Mouse (Mus musculus) midbrain, embryonic 16.5 days (tissue): Measurements from ENCODE around the gene Foxp1. TPM values are rescaled to one million over a fixed set of nuclear protein-coding genes. Genes with fewer than 3 reads are reported as not detected.

Source experiments
- ATAC-seq: fragments of 200-750 bp; cut with Nextera tagmentation; 2 replicates; pipeline ENCODE4 v1.8.0; 2017; ENCODE audit warnings: moderate TSS enrichment
- H3K27ac ChIP-seq: fragments of 300-500 bp; sonication (generic); 2 replicates; pipeline ENCODE4 v1.5.1; 2014; ENCODE audit warnings: mild to moderate bottlenecking, low read length, mixed read lengths
- H3K27me3 ChIP-seq: fragments of 300-500 bp; sonication (generic); 2 replicates; pipeline ENCODE4 v1.6.1; 2014; ENCODE audit warnings: low read depth, low read length, mixed read lengths; ENCODE audit not compliant: control insufficient read depth, insufficient read depth
- H3K36me3 ChIP-seq: fragments of 300-500 bp; sonication (generic); 2 replicates; pipeline ENCODE4 v1.6.1; 2014; ENCODE audit warnings: mild to moderate bottlenecking, low read length, moderate library complexity, mixed read lengths; ENCODE audit not compliant: control insufficient read depth, insufficient read depth
- H3K4me1 ChIP-seq: fragments of 300-500 bp; sonication (generic); 2 replicates; pipeline ENCODE4 v1.6.1; 2014; ENCODE audit warnings: mild to moderate bottlenecking, low read length, mixed read lengths; ENCODE audit not compliant: control insufficient read depth, insufficient read depth
- H3K4me2 ChIP-seq: fragments of 300-500 bp; sonication (generic); 2 replicates; pipeline ENCODE4 v1.6.1; 2014; ENCODE audit warnings: mild to moderate bottlenecking, low read length, mixed read lengths
- H3K4me3 ChIP-seq: fragments of 300-500 bp; sonication (generic); 2 replicates; pipeline ENCODE4 v1.5.1; 2014; ENCODE audit warnings: low read depth, mild to moderate bottlenecking, low read length, moderate library complexity, mixed read lengths
- H3K9ac ChIP-seq: fragments of 300-500 bp; sonication (generic); 2 replicates; pipeline ENCODE4 v1.6.1; 2014; ENCODE audit warnings: low read depth, low read length, mixed read lengths
- H3K9me3 ChIP-seq: fragments of 300-500 bp; sonication (generic); replicated peaks from 2 replicates; pipeline ENCODE4 v1.6.1; 2014; ENCODE audit warnings: mild to moderate bottlenecking, low read length, mixed read lengths; ENCODE audit not compliant: control insufficient read depth, poor library complexity, severe bottlenecking
- WGBS: fragments of 180-500 bp; shearing (Covaris S2); extraction: QIAGEN DNeasy Blood & Tissue Kit; methylation state at CpG from one replicate; pipeline ENCODE4 v1.1.7; 2014; 5-methylcytosine and 5-hydroxymethylcytosine counted together
- polyA plus RNA-seq: library from polyadenylated mRNA; unstranded; fragments of >200 nt; fragmentation: Nextera tagmentation; extraction: Ambion mirVana; gene quantifications from 2 replicates; pipeline ENCODE4 v1.2.1, GENCODE M21; 2015

Foxp1 gene
- polyA plus RNA-seq, 1 experiment from 2014 or later, result 79.8 TPM

GRCm38 (mm10) chr6:99322132-99322904, 200.2 kb downstream of the Foxp1 start:
- Histone ChIP-seq H3K27me3 (no peaks in the 10 kb centered on the region), H3K27ac (no peak overlapping the region), H3K4me3 (no peak overlapping the region), H3K4me1 (no peaks in the 10 kb centered on the region), H3K4me2 (no peak overlapping the region), H3K9ac (no peak overlapping the region), H3K36me3 (no peaks in the 10 kb centered on the region), H3K9me3 (no peaks in the 10 kb centered on the region)
- WGBS, result 83% methylated on average over 8 of the region's 8 CpGs
- ATAC-seq, result no peak

GRCm38 (mm10) chr6:99320444-99320843, 202.1 kb downstream of the Foxp1 start:
- Histone ChIP-seq H3K36me3 (no peaks in the 10 kb centered on the region), H3K27me3 (no peaks in the 10 kb centered on the region), H3K9ac (no peak overlapping the region), H3K4me2 (no peak overlapping the region), H3K4me1 (no peaks in the 10 kb centered on the region), H3K27ac (no peak overlapping the region), H3K9me3 (no peaks in the 10 kb centered on the region), H3K4me3 (no peak overlapping the region)
- 59% methylated on average over 8 of the region's 8 CpGs for WGBS
- no peak for ATAC-seq

GRCm38 (mm10) chr6:99319415-99320405, 202.8 kb downstream of the Foxp1 start:
- WGBS, result 42% methylated on average over 19 of the region's 19 CpGs
- no peaks in the 10 kb centered on the region for H3K9me3 ChIP-seq
- no peaks in the 10 kb centered on the region for H3K36me3 ChIP-seq
- no peaks in the 10 kb centered on the region for H3K27me3 ChIP-seq
- H3K27ac ChIP-seq, result no peak overlapping the region
- no peak for ATAC-seq
- no peak overlapping the region for H3K4me2 ChIP-seq
- H3K9ac ChIP-seq, result no peak overlapping the region
- no peak overlapping the region for H3K4me3 ChIP-seq
- H3K4me1 ChIP-seq, result no peaks in the 10 kb centered on the region

GRCm38 (mm10) chr6:99314746-99315145, 207.8 kb downstream of the Foxp1 start:
- 65% methylated on average over 3 of the region's 3 CpGs for WGBS

GRCm38 (mm10) chr6:99310529-99310928, 212.0 kb downstream of the Foxp1 start:
- Histone ChIP-seq H3K27ac (no peak overlapping the region), H3K27me3 (no peaks in the 10 kb centered on the region), H3K36me3 (no peaks in the 10 kb centered on the region), H3K4me3 (no peak overlapping the region), H3K4me1 (no peaks in the 10 kb centered on the region), H3K9ac (no peak overlapping the region), H3K4me2 (no peak overlapping the region), H3K9me3 (no peaks in the 10 kb centered on the region)
- no peak for ATAC-seq
- WGBS, result 64% methylated on average over 12 of the region's 12 CpGs

More at GRCm38 (mm10) chr6:99314746-99315145, 207.8 kb downstream of the Foxp1 start:
- Histone ChIP-seq H3K36me3 (no peaks in the 10 kb centered on the region), H3K27ac (no peak overlapping the region), H3K4me1 (no peaks in the 10 kb centered on the region), H3K4me3 (no peak overlapping the region), H3K27me3 (no peaks in the 10 kb centered on the region), H3K9me3 (no peaks in the 10 kb centered on the region), H3K9ac (no peak overlapping the region), H3K4me2 (no peak overlapping the region)
- no peak for ATAC-seq

GRCm38 (mm10) chr6:99310171-99310500, 212.4 kb downstream of the Foxp1 start:
- Histone ChIP-seq H3K9me3 (no peaks in the 10 kb centered on the region), H3K9ac (no peak overlapping the region), H3K4me1 (no peaks in the 10 kb centered on the region), H3K4me3 (no peak overlapping the region), H3K36me3 (no peaks in the 10 kb centered on the region), H3K27me3 (no peaks in the 10 kb centered on the region), H3K27ac (no peak overlapping the region), H3K4me2 (no peak overlapping the region)
- no peak for ATAC-seq
- 46% methylated on average over 3 of the region's 3 CpGs for WGBS

- no peak for ATAC-seq
- Histone ChIP-seq H3K4me1 (no peaks in the 10 kb centered on the region), H3K4me2 (no peak overlapping the region), H3K27me3 (no peaks in the 10 kb centered on the region), H3K4me3 (no peak overlapping the region), H3K9me3 (no peaks in the 10 kb centered on the region), H3K27ac (no peak overlapping the region), H3K36me3 (no peaks in the 10 kb centered on the region), H3K9ac (no peak overlapping the region)
- WGBS, result 76% methylated on average over 14 of the region's 14 CpGs
These were observed 212.9 kb downstream of the Foxp1 start for GRCm38 (mm10) chr6:99309466-99310170.

- H3K9ac ChIP-seq, result no peak overlapping the region
- H3K9me3 ChIP-seq, result no peaks in the 10 kb centered on the region
- H3K4me2 ChIP-seq, result no peak overlapping the region
- 93% methylated on average over 3 of the region's 3 CpGs for WGBS
- H3K27ac ChIP-seq, result no peak overlapping the region
- ATAC-seq, result no peak
- no peaks in the 10 kb centered on the region for H3K36me3 ChIP-seq
- no peaks in the 10 kb centered on the region for H3K4me1 ChIP-seq
- H3K27me3 ChIP-seq, result no peaks in the 10 kb centered on the region
- H3K4me3 ChIP-seq, result no peak overlapping the region
These were observed 216.8 kb downstream of the Foxp1 start for GRCm38 (mm10) chr6:99305751-99306150.
